Mouse (Mus musculus): ENCODE measurements around the gene Erc2. TPM values are rescaled to one million over a fixed set of nuclear protein-coding genes. Genes with fewer than 3 reads are reported as not detected.

Erc2 gene
- polyA plus RNA-seq, 1 experiment = 1.0 TPM

DNA sequence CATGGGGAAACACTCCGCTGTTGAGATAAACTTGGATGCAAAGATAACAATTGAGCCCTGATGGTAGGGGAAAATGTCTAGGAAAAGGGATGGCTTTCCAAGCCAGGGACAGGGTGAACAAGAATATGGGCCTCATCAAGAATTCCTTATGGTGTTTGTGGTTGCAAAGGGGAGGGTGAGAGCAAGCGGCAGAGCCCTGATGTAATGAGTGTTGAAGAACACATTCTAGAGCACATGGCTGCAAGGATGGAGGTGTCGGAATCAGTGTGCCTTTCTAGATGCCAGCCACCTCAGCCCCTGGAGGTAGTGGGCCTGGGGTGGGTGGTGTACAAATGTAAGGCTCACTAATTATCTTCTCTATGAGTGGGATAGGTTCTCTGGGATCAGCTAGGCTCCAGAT, 313.5 kb downstream of the Erc2 start:
- no peak for DNase-seq (ENCODE audit: low spot score)

DNA sequence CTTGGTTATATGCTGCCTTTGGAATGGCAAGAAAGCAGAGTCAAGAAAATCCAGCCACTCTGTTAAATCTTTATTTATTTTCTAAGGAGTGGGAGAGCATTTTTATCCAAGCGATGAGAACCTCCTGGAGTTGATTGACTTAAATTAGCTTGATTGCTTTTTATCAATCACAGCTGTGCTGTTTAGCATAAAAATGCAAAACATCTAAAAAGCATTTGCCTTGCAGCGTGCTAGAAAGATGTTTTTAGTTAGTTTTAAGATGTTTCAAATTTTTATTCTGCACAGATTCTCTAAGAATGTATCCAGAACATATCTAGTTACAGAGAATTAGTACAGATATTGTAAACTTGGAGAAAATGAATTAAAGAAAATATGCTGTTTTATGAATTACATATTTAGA, 315.7 kb downstream of the Erc2 start:
- no peak for DNase-seq (ENCODE audit: low spot score)

DNA sequence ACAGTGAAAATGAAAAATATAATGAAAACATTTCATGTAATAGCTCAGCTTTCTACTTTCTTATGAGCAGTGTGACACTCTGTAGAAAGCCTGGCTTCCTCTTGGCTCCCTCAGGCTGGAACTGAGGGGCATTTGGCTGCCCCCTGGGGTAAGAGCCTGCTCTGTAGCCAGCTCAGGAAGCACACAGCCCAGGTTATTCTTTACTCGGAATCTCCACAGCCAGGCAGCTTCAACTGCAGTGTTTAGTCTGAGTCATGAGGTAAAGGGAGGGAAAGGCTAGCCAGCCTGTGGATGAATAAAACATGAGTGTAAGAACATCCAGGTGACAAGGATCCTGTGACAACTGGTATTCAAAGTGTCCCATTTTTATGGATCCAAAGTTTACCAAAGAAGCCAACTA, 323.0 kb downstream of the Erc2 start:
- DNase-seq (ENCODE audit: low spot score) = no peak

- no peak for DNase-seq (ENCODE audit: low spot score)
These were observed 324.0 kb downstream of the Erc2 start for GRCm38 (mm10) chr14:27946211-27946610.

DNA sequence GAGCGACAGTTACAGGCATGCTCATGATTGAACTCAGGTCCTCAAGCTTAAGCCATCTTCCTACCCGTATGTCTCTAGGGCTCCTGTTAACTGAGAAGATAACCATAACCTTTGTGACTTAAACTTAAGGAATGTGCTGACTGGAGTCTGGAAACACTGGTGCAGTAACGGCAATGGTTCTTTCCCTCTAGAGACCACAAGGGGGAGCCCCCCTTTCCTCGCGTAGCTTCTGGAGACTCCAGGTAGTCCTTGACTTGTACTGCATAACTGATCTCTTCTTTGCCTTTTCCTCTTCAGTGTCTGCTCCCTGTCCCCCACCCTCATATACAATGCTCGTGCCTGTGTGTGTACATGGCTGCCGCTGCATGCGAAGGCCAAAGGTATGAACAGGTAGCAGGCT, 326.2 kb downstream of the Erc2 start:
- no peak for DNase-seq (ENCODE audit: low spot score)

GRCm38 (mm10) chr14:27953814-27954213, 331.6 kb downstream of the Erc2 start:
- DNase-seq (ENCODE audit: low spot score) = no peak

- DNase-seq (ENCODE audit: low spot score) = no peak
These were observed 334.6 kb downstream of the Erc2 start for GRCm38 (mm10) chr14:27956801-27957200.

- DNase-seq (ENCODE audit: low spot score) = no peak
These were observed 351.5 kb downstream of the Erc2 start for GRCm38 (mm10) chr14:27973701-27974100.

GRCm38 (mm10) chr14:27975661-27976060, 353.4 kb downstream of the Erc2 start:
- DNase-seq (ENCODE audit: low spot score) = no peak

- DNase-seq (ENCODE audit: low spot score) = no peak
These were observed 362.5 kb downstream of the Erc2 start for GRCm38 (mm10) chr14:27984758-27985157.

DNA sequence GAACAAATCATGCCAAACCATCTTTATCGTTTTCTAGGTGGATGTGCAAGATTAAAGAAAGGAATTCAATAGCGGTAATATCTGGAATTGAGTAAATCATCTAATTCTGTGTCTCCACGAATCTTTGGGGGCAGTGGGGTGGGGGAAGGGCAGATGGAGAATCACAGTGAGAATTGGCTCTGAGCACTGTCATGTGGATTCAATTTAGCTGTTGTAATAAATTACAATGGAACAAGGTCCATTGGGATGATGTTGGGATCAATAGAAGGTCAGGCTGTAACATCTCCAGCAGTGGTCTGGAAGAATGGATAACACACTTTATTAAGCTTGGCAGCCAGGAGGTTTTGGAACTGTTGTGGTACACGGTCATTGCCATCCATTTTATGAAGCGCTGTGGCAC, 363.0 kb downstream of the Erc2 start:
- no peak for DNase-seq (ENCODE audit: low spot score)

GRCm38 (mm10) chr14:27987422-27987821, 365.2 kb downstream of the Erc2 start:
- no peak for DNase-seq (ENCODE audit: low spot score)

- DNase-seq (ENCODE audit: low spot score) = no peak
These were observed 376.3 kb downstream of the Erc2 start for GRCm38 (mm10) chr14:27998551-27998950.

DNA sequence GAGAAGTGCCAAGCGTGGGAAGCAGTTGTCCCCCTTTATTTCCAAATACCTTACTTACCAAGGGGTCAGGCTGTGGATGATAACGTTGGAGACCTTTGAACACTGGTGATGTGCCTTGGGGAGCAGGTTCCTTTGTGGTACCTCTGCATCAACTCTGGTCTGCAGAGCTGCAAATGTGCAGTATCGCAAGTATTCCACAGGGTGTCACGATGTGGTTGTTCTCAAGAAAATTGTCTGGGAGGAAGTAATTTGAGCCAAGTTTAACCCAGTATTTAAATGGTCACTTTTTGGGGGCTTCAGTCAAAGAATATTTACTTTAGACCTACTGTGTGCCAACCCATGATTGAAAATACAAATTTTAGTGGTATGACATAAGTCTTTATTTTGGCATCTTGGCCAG, 381.8 kb downstream of the Erc2 start:
- no peak for DNase-seq (ENCODE audit: low spot score)

DNA sequence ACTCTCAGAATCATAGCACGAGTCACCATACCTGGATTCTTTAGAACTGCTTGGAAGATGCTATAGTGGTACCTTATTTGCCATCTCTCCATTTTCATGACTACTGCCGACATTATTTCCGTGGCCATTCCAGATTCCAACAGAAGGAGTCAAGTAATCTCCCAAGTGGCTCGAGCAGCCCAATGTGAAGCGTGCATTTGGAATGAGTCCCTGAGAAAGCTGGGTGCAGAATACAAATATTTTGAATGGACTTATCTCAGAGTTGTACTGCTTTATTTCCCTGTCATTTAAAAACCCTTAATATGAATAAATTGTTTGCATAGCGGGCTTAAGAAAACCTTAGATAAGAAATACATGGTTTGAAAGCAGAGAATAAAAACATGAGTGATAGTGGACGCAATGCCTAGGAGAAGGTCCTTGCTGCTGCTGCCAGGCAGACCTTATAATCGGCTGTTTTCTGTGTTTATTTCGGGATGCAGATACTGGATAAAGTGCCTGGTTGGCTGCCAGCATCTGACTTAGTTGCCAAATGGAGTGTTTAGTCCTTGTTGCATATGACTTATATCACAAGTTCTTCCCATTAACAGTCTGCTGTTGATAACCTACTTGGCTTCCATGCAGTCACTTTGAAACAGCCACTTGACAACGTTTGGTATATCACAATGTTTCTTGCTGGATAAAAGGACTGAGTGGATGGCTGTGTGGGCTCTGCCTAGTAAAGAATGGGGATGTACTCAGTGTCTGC, 388.5 kb downstream of the Erc2 start:
- DNase-seq (ENCODE audit: low spot score) = no peak

GRCm38 (mm10) chr14:28023199-28023598, 401.0 kb downstream of the Erc2 start:
- no peak for DNase-seq (ENCODE audit: low spot score)

GRCm38 (mm10) chr14:28030870-28031269, 408.6 kb downstream of the Erc2 start:
- no peak for DNase-seq (ENCODE audit: low spot score)

DNA sequence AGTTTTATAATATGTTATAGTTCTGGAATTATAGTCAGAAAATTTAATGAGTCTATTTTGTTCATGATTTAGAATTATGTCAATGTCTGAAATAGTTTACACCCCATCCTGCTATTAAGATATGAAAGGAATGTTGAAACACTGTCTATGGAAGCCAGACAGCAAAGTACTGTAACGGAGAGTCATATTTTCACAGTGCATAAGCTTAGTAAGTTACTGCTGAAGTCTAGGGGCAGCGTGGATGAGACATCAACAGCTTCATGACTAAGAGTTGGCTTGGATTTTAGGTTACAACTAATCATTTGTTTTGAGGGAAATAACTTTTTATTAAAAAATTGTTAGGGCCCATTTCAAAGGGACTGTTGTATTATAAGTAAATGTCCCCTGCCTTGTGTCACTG, 412.8 kb downstream of the Erc2 start:
- no peak for DNase-seq (ENCODE audit: low spot score)

GRCm38 (mm10) chr14:28043095-28043494, 420.9 kb downstream of the Erc2 start:
- no peak for DNase-seq (ENCODE audit: low spot score)

GRCm38 (mm10) chr14:28051646-28052045, 429.4 kb downstream of the Erc2 start:
- no peak for DNase-seq (ENCODE audit: low spot score)

DNA sequence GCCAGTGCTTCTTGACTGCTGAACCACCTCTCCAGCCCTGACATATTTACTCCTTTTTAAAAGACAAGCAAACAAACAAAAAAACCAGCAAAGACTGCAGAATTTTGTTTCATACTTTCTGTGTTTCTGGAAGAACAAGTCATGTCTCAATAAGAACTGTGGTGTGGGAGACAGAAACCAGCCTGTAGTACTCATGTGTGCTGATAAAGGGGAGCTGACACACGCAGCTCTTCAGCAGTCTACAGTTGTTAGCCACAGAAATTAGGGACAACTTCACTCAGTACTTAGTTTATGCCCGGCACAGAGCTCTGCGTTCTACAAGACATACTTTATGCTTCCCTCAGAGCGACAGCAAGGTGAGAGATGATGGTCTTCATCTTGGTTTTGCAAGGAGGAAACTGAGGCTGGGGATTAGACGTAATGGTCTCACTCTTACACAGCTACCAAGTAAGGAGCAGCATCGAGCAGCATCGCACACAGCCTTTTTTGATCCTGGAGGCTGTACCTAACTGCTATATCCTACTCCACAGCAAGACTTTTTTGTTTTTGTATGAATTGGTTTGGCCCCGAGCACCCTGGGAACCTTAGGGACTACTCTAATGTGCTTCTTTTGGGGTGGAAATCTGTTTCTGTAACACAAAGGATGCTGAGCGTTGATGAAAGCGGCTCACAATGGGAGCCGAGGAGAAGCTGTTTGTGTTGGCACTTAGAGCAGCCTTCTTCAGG, 435.1 kb downstream of the Erc2 start:
- DNase-seq (ENCODE audit: low spot score) = no peak

GRCm38 (mm10) chr14:28057885-28058860, 435.9 kb downstream of the Erc2 start:
- no peak for DNase-seq (ENCODE audit: low spot score)

Data from urinary bladder, adult 2 months (tissue).